Mouse (Mus musculus) thymus, adult 2 months (tissue): ENCODE data around the gene Baiap2l2. TPM values are rescaled to one million over a fixed set of nuclear protein-coding genes. Genes with fewer than 3 reads are reported as not detected.

Source experiments
- DNase-seq: peaks from one replicate; pipeline ENCODE4 v3.0.0; 2021
- H3K27ac ChIP-seq: fragments of 200-500 bp; 2 replicates; pipeline ENCODE4 v1.5.1; 2012; ENCODE audit warnings: low read length, control low read depth; ENCODE audit not compliant: control insufficient read depth, insufficient read depth
- H3K27me3 ChIP-seq: fragments of 200-500 bp; 2 replicates; pipeline ENCODE4 v1.6.1; 2012; ENCODE audit warnings: mild to moderate bottlenecking, low read length, moderate library complexity, mixed read lengths; ENCODE audit not compliant: control insufficient read depth, insufficient read depth
- H3K36me3 ChIP-seq: fragments of 200-500 bp; 2 replicates; pipeline ENCODE4 v1.6.1; 2012; ENCODE audit warnings: mild to moderate bottlenecking, low read length, moderate library complexity; ENCODE audit not compliant: control insufficient read depth, insufficient read depth
- H3K4me1 ChIP-seq: fragments of 200-500 bp; replicated peaks from 2 replicates; pipeline ENCODE4 v1.6.1; 2012; ENCODE audit warnings: low read length; ENCODE audit not compliant: control insufficient read depth, insufficient read depth
- H3K4me3 ChIP-seq: fragments of 200-500 bp; 2 replicates; pipeline ENCODE4 v1.5.1; 2012; ENCODE audit warnings: mild to moderate bottlenecking, low read length, control low read depth, moderate library complexity; ENCODE audit not compliant: control insufficient read depth, insufficient read depth
- CTCF ChIP-seq: fragments of 200-500 bp; IDR thresholded peaks from 2 replicates; pipeline ENCODE4 v1.5.1; 2012; ENCODE audit warnings: mild to moderate bottlenecking, control low read depth, low read length, moderate library complexity, borderline replicate concordance; ENCODE audit not compliant: control insufficient read depth, poor library complexity, insufficient read depth; ENCODE audit errors: extremely low read depth
- POLR2A ChIP-seq: fragments of 200-500 bp; IDR thresholded peaks from 2 replicates; pipeline ENCODE4 v1.6.1; 2012; ENCODE audit warnings: mild to moderate bottlenecking, low read length, control low read depth, moderate library complexity; ENCODE audit not compliant: control insufficient read depth, poor library complexity, insufficient read depth; ENCODE audit errors: extremely low read depth
- WGBS: fragments of 180-500 bp; shearing (Covaris S2); methylation state at CpG from one replicate; pipeline ENCODE4 v1.1.7; 2018; 5-methylcytosine and 5-hydroxymethylcytosine counted together
- polyA plus RNA-seq: library from polyadenylated mRNA; depleted of rRNA; stranded (reverse); fragments of >200 nt; gene quantifications from 2 replicates; pipeline ENCODE4 v1.2.3, GENCODE M21; 2012

The Baiap2l2 gene
- polyA plus RNA-seq, 1 experiment = 2.9 TPM

GRCm38 (mm10) chr15:79254661-79255060 is 30.7 kb downstream of the Baiap2l2 start, which contains the start of gene Slc16a8:
TSS of gene Slc16a8 (minus strand) at chr15:79254761.
- Histone ChIP-seq H3K4me1 (no peaks in the 10 kb centered on the region), H3K27ac (no peak within 1 kb of the TSS), H3K36me3 (no peaks in the 10 kb centered on the region), H3K27me3 (peaks cover 18% of the 10 kb centered on the region), H3K4me3 (no peak within 1 kb of the TSS)
- 74% methylated on average over 3 of the region's 3 CpGs for WGBS
- TF ChIP-seq POLR2A (no peak), CTCF (no peak)
- DNase-seq = no peak

DNA sequence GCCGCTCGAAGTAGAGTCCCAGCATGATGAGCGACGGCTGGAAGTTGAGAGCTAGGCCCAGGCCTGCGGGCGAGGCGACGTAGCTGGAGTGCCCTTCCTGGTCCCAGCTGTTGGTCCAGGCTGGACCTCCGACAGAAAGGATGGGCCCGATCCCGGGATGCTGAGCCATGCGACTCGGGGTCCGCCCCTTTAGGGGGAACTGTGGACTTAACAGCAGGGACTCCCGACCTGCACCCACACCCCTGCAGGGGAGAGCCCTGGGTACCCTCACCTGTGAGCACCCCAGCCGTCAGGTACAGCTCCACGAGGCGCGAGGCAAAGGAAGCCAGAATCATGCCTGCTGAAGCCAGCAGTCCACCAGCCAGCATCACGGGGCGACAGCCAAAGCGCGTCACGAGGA is 32.8 kb downstream of the Baiap2l2 start:
- Histone ChIP-seq H3K27me3 (peaks cover 18% of the 10 kb centered on the region), H3K36me3 (no peaks in the 10 kb centered on the region), H3K4me1 (no peaks in the 10 kb centered on the region), H3K27ac (no peak overlapping the region), H3K4me3 (no peak overlapping the region)
- TF ChIP-seq POLR2A (no peak), CTCF (no peak)
- no peak for DNase-seq
- 47% methylated on average over 24 of the region's 24 CpGs for WGBS

GRCm38 (mm10) chr15:79251781-79252491 is 33.4 kb downstream of the Baiap2l2 start:
- Histone ChIP-seq H3K36me3 (no peaks in the 10 kb centered on the region), H3K4me3 (no peak overlapping the region), H3K27ac (no peak overlapping the region), H3K27me3 (peaks cover 18% of the 10 kb centered on the region), H3K4me1 (no peaks in the 10 kb centered on the region)
- WGBS = 6% methylated on average over 61 of the region's 61 CpGs
- no peak for DNase-seq
- TF ChIP-seq CTCF (no peak), POLR2A (no peak)

- no peaks in the 10 kb centered on the region for H3K4me1 ChIP-seq
- TF ChIP-seq POLR2A (no peak), CTCF (no peak)
- H3K4me3 ChIP-seq = no peak overlapping the region
- WGBS = 67% methylated on average over 7 of the region's 7 CpGs
- peaks cover 18% of the 10 kb centered on the region for H3K27me3 ChIP-seq
- no peak for DNase-seq
- no peaks in the 10 kb centered on the region for H3K36me3 ChIP-seq
- no peak overlapping the region for H3K27ac ChIP-seq
These were observed 34.2 kb downstream of the Baiap2l2 start for GRCm38 (mm10) chr15:79251168-79251567.

DNA sequence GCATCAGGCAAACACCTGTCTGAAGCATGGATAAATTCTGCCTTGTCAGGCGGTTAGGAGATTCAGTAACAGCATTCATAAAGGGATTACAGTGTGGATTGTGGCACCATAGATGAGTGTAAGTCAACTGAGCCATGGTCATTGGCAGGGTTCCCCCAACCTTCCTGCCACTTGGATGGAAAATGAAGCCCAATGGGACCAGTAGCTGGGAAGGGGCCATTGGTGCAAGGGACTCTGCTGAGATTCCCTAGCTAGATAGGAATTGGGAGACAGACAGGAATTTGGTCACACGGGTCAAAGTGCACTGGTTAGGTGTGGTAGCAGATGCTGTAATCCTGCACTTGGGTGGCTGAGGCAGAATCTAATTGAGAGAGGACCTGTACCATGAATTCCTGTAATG is 35.1 kb downstream of the Baiap2l2 start:
- no peak overlapping the region for H3K27ac ChIP-seq
- H3K4me1 ChIP-seq = peaks cover 6% of the 10 kb centered on the region
- H3K36me3 ChIP-seq = no peaks in the 10 kb centered on the region
- WGBS = 95% methylated on average over 2 of the region's 2 CpGs
- peaks cover 18% of the 10 kb centered on the region for H3K27me3 ChIP-seq
- H3K4me3 ChIP-seq = no peak overlapping the region
- DNase-seq = no peak
- no peak for TF ChIP-seq CTCF
- no peak for TF ChIP-seq POLR2A

- TF ChIP-seq POLR2A (no peak), CTCF (no peak)
- DNase-seq = no peak
- no peaks in the 10 kb centered on the region for H3K27me3 ChIP-seq
- H3K4me1 ChIP-seq = peaks cover 8% of the 10 kb centered on the region
- no peak overlapping the region for H3K4me3 ChIP-seq
- no peak overlapping the region for H3K27ac ChIP-seq
- H3K36me3 ChIP-seq = no peaks in the 10 kb centered on the region
- 67% methylated on average over 3 of the region's 3 CpGs for WGBS
These were observed 40.0 kb downstream of the Baiap2l2 start for GRCm38 (mm10) chr15:79245321-79245720.
